Mouse (Mus musculus) lung, embryonic 16.5 days (tissue): ENCODE results near the gene Pink1. TPM values are rescaled to one million over a fixed set of nuclear protein-coding genes. Genes with fewer than 3 reads are reported as not detected.

Experiments used
- ATAC-seq: fragments of 200-750 bp; cut with Nextera tagmentation; 2 replicates; pipeline ENCODE4 v1.8.0; 2017; ENCODE audit warnings: low read depth, mild to moderate bottlenecking, moderate library complexity
- H3K27ac ChIP-seq: fragments of 300-500 bp; sonication (generic); 2 replicates; pipeline ENCODE4 v1.5.1; 2014; ENCODE audit warnings: mild to moderate bottlenecking, control low read depth, low read length
- H3K27me3 ChIP-seq: fragments of 300-500 bp; sonication (generic); 2 replicates; pipeline ENCODE4 v1.6.1; 2014; ENCODE audit warnings: low read depth, low read length, mixed read lengths; ENCODE audit not compliant: control insufficient read depth, insufficient read depth
- H3K36me3 ChIP-seq: fragments of 300-500 bp; sonication (generic); 2 replicates; pipeline ENCODE4 v1.6.1; 2014; ENCODE audit warnings: low read length; ENCODE audit not compliant: control insufficient read depth, insufficient read depth
- H3K4me1 ChIP-seq: fragments of 300-500 bp; sonication (generic); replicated peaks from 2 replicates; pipeline ENCODE4 v1.6.1; 2014; ENCODE audit warnings: low read length, mixed read lengths; ENCODE audit not compliant: control insufficient read depth, insufficient read depth
- H3K4me2 ChIP-seq: fragments of 300-500 bp; sonication (generic); 2 replicates; pipeline ENCODE4 v1.6.1; 2014; ENCODE audit warnings: low read depth, low read length, control low read depth
- H3K4me3 ChIP-seq: fragments of 300-500 bp; sonication (generic); 2 replicates; pipeline ENCODE4 v1.5.1; 2014; ENCODE audit warnings: mild to moderate bottlenecking, low read length, control low read depth
- H3K9ac ChIP-seq: fragments of 300-500 bp; sonication (generic); 2 replicates; pipeline ENCODE4 v1.6.1; 2014; ENCODE audit warnings: low read length, control low read depth
- H3K9me3 ChIP-seq: fragments of 300-500 bp; sonication (generic); 2 replicates; pipeline ENCODE4 v1.6.1; 2016; ENCODE audit warnings: low read length; ENCODE audit not compliant: control insufficient read depth
- WGBS: fragments of 180-500 bp; shearing (Covaris S2); extraction: QIAGEN DNeasy Blood & Tissue Kit; methylation state at CpG from one replicate; pipeline ENCODE4 v1.1.7; 2014; 5-methylcytosine and 5-hydroxymethylcytosine counted together
- microRNA-seq: library from miRNA; unstranded; fragments of <30 nt; microRNA quantifications from one replicate; pipeline ENCODE4, GENCODE M21; 2016
- polyA plus RNA-seq: library from polyadenylated mRNA; unstranded; fragments of >200 nt; fragmentation: Nextera tagmentation; extraction: Ambion mirVana; gene quantifications from 2 replicates; pipeline ENCODE4 v1.2.1, GENCODE M21; 2015

Gene Pink1
- polyA plus RNA-seq, 1 experiment from 2014 or later = 44.1 TPM

- Histone ChIP-seq H3K4me1 (peaks cover 9% of the 10 kb centered on the region), H3K4me3 (no peak overlapping the region), H3K4me2 (peak overlapping the region; percentile 12; the same call in 1 of the 2 replicates), H3K36me3 (no peaks in the 10 kb centered on the region), H3K9me3 (no peaks in the 10 kb centered on the region), H3K9ac (no peak overlapping the region), H3K27ac (peak overlapping the region; percentile 47; the same call in 1 of the 2 replicates), H3K27me3 (no peaks in the 10 kb centered on the region)
- peak; percentile 95 for ATAC-seq
- whole genome bisulfite sequencing = 37% methylated on average over 14 of the region's 14 CpGs
Observed at GRCm38 (mm10) chr4:138272011-138272997, 53.8 kb downstream of the Pink1 start.

GRCm38 (mm10) chr4:138267869-138268268, 58.2 kb downstream of the Pink1 start:
- no peak overlapping the region for H3K4me2 ChIP-seq
- WGBS = 80% methylated on average over 10 of the region's 10 CpGs
- no peaks in the 10 kb centered on the region for H3K36me3 ChIP-seq
- H3K4me3 ChIP-seq = no peak overlapping the region
- no peaks in the 10 kb centered on the region for H3K9me3 ChIP-seq
- H3K27ac ChIP-seq = no peak overlapping the region
- peaks cover 10% of the 10 kb centered on the region for H3K4me1 ChIP-seq
- H3K9ac ChIP-seq = no peak overlapping the region
- ATAC-seq = no peak
- no peaks in the 10 kb centered on the region for H3K27me3 ChIP-seq

Small RNA genes lying within 50 kb of the gene (microRNA-seq; reads per million reads assigned to microRNA genes)
- gene Gm27646 = not detected
- 2.0 reads per million, percentile 3 among the genes with 10 or more reads in this experiment for gene Mir7019

Other genes with a start within 250 kb of the Pink1 start
- 140 and 166 TPM in 2 replicates for gene Hp1bp3, start 110.0 kb downstream of the Pink1 start, polyA plus RNA-seq
- 0.20 and 0.25 TPM in 2 replicates for gene Sh2d5, start 75.9 kb downstream of the Pink1 start, polyA plus RNA-seq
- 2.9 and 3.0 TPM in 2 replicates for gene Kif17, start 75.9 kb downstream of the Pink1 start, polyA plus RNA-seq
- 402 TPM in 2 replicates for gene Ddost, start 21.6 kb downstream of the Pink1 start, polyA plus RNA-seq
- 19.8 and 22.8 TPM in 2 replicates for gene Cda, start 41.7 kb upstream of the Pink1 start, polyA plus RNA-seq
- 0.09 TPM in 1 of 2 replicates, not detected in the other for gene Fam43b, start 70.2 kb upstream of the Pink1 start, polyA plus RNA-seq
- 16.8 and 18.2 TPM in 2 replicates for gene Mul1, start 108.4 kb upstream of the Pink1 start, polyA plus RNA-seq
- gene Camk2n1, start 128.0 kb upstream of the Pink1 start, polyA plus RNA-seq = 2.5 and 2.9 TPM in 2 replicates